Mouse (Mus musculus) lung, adult 10 weeks (tissue): Measurements from ENCODE around the gene Zfp609. TPM values are rescaled to one million over a fixed set of nuclear protein-coding genes. Genes with fewer than 3 reads are reported as not detected.

Experiments
- polyA plus RNA-seq: library from polyadenylated mRNA; stranded (reverse); fragments of 350-450 nt; fragmentation: Illumina TruSeq; extraction: RNeasy Lipid Tissue Mini Kit (QIAGEN cat#74804); gene quantifications from one replicate; pipeline ENCODE4 v1.2.3, GENCODE M21; 2014; ENCODE audit warnings: low read depth, low replicate concordance; ENCODE audit not compliant: insufficient read depth

Zfp609 gene
- 3.7 TPM for polyA plus RNA-seq

GRCm38 (mm10) chr9:65827344-65828015 is at the start of gene Zfp609:
Gene Zfp609, minus strand, starts transcription at chr9:65827564.

GRCm38 (mm10) chr9:65667701-65668100 is 159.7 kb downstream of the Zfp609 start, which contains the start of gene Oaz2:
Gene Oaz2, plus strand, starts transcription at chr9:65668001.

Other genes with a start within 250 kb of the Zfp609 start
- gene Plekho2, start 247.5 kb downstream of the Zfp609 start, polyA plus RNA-seq = 15.6 TPM
- 0.07 TPM for gene Pif1, start 240.4 kb downstream of the Zfp609 start, polyA plus RNA-seq
- 5.5 TPM for gene Rbpms2, start 197.9 kb downstream of the Zfp609 start, polyA plus RNA-seq
- 239 TPM for gene Oaz2, start 159.6 kb downstream of the Zfp609 start, polyA plus RNA-seq
- 2.0 TPM for gene Pclaf, start 62.7 kb upstream of the Zfp609 start, polyA plus RNA-seq
- 11.5 TPM for gene Trip4, start 81.2 kb upstream of the Zfp609 start, polyA plus RNA-seq
- gene Csnk1g1, start 81.4 kb upstream of the Zfp609 start, polyA plus RNA-seq = 3.5 TPM
- gene Ppib, start 232.7 kb upstream of the Zfp609 start, polyA plus RNA-seq = 445 TPM
- gene Snx22, start 242.2 kb upstream of the Zfp609 start, polyA plus RNA-seq = 10.1 TPM